Mouse (Mus musculus) stomach, postnatal 0 days (tissue): ENCODE data around the gene Sptb. TPM values are rescaled to one million over a fixed set of nuclear protein-coding genes. Genes with fewer than 3 reads are reported as not detected.

Experiments used
- ATAC-seq: fragments of 200-750 bp; cut with Nextera tagmentation; 2 replicates; pipeline ENCODE4 v1.8.0; 2017; ENCODE audit not compliant: low FRiP score, low TSS enrichment
- DNase-seq: peaks from one replicate; pipeline ENCODE4 v3.0.0-alpha.2; 2016; ENCODE audit warnings: low spot score
- H3K27ac ChIP-seq: fragments of 300-500 bp; sonication (generic); replicated peaks from 2 replicates; pipeline ENCODE4 v1.5.1; 2014; ENCODE audit warnings: mild to moderate bottlenecking, control low read depth
- H3K27me3 ChIP-seq: fragments of 300-500 bp; sonication (generic); 2 replicates; pipeline ENCODE4 v1.6.1; 2014; ENCODE audit warnings: low read length; ENCODE audit not compliant: control insufficient read depth, insufficient read depth
- H3K36me3 ChIP-seq: fragments of 300-500 bp; sonication (generic); 2 replicates; pipeline ENCODE4 v1.6.1; 2014; ENCODE audit warnings: low read length, mixed read lengths; ENCODE audit not compliant: control insufficient read depth, insufficient read depth
- H3K4me1 ChIP-seq: fragments of 300-500 bp; sonication (generic); replicated peaks from 2 replicates; pipeline ENCODE4 v1.6.1; 2014; ENCODE audit warnings: antibody characterized with exemption; ENCODE audit not compliant: control insufficient read depth, insufficient read depth
- H3K4me2 ChIP-seq: fragments of 300-500 bp; sonication (generic); replicated peaks from 2 replicates; pipeline ENCODE4 v1.6.1; 2014; ENCODE audit warnings: low read depth, mild to moderate bottlenecking, control low read depth, moderate library complexity
- H3K4me3 ChIP-seq: fragments of 300-500 bp; sonication (generic); 2 replicates; pipeline ENCODE4 v1.5.1; 2014; ENCODE audit warnings: low read depth, low read length, control low read depth
- H3K9ac ChIP-seq: fragments of 300-500 bp; sonication (generic); 2 replicates; pipeline ENCODE4 v1.6.1; 2014; ENCODE audit warnings: mild to moderate bottlenecking, low read length, control low read depth, mixed read lengths
- H3K9me3 ChIP-seq: fragments of 300-500 bp; sonication (generic); 2 replicates; pipeline ENCODE4 v1.6.1; 2016; ENCODE audit warnings: low read length; ENCODE audit not compliant: control insufficient read depth
- CTCF ChIP-seq: IDR thresholded peaks from 2 replicates; pipeline ENCODE4 v1.5.1; 2016; ENCODE audit warnings: antibody characterized with exemption, low read depth, mild to moderate bottlenecking, moderate library complexity
- EP300 ChIP-seq: optimal IDR thresholded peaks from 2 replicates; pipeline ENCODE3; 2016; ENCODE audit warnings: antibody characterized with exemption
- WGBS: fragments of 180-500 bp; shearing (Covaris S2); extraction: QIAGEN DNeasy Blood & Tissue Kit; methylation state at CpG from one replicate; pipeline ENCODE4 v1.1.7; 2014; 5-methylcytosine and 5-hydroxymethylcytosine counted together
- polyA plus RNA-seq: library from polyadenylated mRNA; unstranded; fragments of >200 nt; fragmentation: Nextera tagmentation; extraction: Ambion mirVana; gene quantifications from 2 replicates; pipeline ENCODE4 v1.2.1, GENCODE M21; 2015

Gene Sptb
- polyA plus RNA-seq, 1 experiment from 2014 or later, result 0.29 TPM

DNA sequence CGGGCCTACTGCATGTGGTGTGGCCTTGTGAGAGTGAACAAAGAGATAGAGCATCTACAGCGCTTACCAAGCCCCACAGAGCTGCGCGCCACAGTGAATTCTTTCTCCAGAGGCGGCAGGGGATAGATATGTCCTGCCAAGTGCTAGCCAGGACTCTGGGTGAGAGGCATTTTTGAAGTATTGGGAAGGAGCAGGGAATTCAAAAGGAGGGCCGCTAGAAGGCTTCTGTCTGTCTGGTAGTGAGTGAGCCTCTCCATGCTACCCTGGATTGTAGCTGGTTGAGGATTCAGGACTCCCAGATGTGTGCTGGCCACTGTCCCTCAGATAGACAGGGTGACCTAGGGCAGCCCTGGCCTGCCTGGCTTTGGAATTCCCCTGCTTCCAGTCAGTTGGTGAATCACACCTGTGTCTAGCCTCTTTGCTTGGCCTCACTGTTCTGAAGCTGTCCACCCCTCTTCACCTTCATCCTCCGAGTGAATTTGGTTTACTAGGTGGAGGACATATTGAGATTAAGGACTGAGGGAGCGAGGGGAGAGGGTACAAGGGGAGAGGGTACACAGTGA lies 173.7 kb downstream of the Sptb start:
- no peak for ATAC-seq
- Histone ChIP-seq H3K4me2 (no peak overlapping the region), H3K4me3 (no peak overlapping the region), H3K27ac (peak overlapping the region; percentile 49; the same call in 1 of the 2 replicates), H3K36me3 (no peaks in the 10 kb centered on the region), H3K9ac (no peak overlapping the region), H3K9me3 (no peaks in the 10 kb centered on the region), H3K4me1 (peaks cover 12% of the 10 kb centered on the region), H3K27me3 (no peaks in the 10 kb centered on the region)
- no peak for TF ChIP-seq EP300
- TF ChIP-seq CTCF, result no peak
- DNase-seq, result no peak
- 70% methylated on average over 8 of the region's 8 CpGs for WGBS

DNA sequence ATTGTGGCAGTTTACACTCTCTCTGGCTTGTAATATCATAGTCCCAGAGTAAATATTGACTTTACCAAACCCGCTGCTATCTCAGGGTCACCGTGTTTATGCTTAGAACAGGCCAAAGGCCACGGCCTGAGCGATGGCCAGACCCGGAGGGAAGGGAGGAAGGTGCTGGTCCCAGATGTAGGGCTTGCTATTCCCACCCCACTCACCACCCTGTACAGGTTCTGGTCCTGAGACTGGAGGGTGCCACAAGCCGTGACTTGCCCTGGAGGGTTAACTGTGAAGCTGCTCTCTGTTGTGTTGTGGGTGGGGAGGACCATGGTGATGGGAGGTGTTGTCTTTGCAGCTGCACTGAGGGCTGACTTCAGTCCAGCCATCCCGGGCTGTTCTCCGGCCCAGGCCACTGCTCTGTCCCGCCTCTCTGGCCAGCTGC lies 174.9 kb downstream of the Sptb start:
- TF ChIP-seq EP300 (no peak), CTCF (no peak)
- peak overlapping the region; percentile 90 for H3K4me3 ChIP-seq
- H3K27me3 ChIP-seq, result no peaks in the 10 kb centered on the region
- H3K4me1 ChIP-seq, result peaks cover 8% of the 10 kb centered on the region
- no peak for DNase-seq
- peak overlapping the region; percentile 95 for H3K4me2 ChIP-seq
- ATAC-seq, result no peak
- H3K27ac ChIP-seq, result peak overlapping the region; percentile 58; the same call in 1 of the 2 replicates
- H3K36me3 ChIP-seq, result no peaks in the 10 kb centered on the region
- H3K9ac ChIP-seq, result peak overlapping the region; percentile 84
- no peaks in the 10 kb centered on the region for H3K9me3 ChIP-seq
- 29% methylated on average over 9 of the region's 9 CpGs for WGBS

DNA sequence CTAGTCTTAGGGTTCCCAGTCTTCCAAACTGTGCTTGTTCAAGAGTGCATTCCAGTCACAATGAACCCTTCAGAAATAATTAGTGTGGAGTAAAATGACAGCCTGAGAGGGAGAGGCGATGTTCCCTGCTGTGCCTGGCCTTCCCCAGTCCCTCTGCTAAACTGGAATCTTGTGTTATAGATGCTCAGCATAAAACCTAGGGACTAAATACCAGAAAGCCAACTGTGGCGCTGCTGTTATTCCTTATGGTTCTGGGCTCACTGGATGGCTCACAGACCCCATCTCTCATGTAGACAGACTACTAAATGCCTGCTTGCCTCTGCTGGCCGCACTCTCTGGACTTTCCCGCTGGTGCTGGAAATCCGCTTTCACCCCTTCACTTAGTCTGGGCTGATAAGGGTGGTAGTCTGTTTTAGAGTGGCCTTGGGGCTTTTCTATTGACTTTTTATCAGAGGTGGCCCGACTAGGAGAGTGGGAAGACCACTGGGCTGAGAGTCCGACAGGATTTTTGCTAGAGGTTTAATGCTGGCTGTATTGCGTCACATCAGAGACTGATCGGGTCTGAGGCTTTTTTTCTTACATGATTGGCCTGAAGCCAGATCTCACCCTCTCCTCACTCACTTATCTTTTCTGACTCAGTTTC lies 175.6 kb downstream of the Sptb start:
- no peak for ATAC-seq
- no peak for DNase-seq
- WGBS, result 13% methylated on average over 9 of the region's 9 CpGs

DNA sequence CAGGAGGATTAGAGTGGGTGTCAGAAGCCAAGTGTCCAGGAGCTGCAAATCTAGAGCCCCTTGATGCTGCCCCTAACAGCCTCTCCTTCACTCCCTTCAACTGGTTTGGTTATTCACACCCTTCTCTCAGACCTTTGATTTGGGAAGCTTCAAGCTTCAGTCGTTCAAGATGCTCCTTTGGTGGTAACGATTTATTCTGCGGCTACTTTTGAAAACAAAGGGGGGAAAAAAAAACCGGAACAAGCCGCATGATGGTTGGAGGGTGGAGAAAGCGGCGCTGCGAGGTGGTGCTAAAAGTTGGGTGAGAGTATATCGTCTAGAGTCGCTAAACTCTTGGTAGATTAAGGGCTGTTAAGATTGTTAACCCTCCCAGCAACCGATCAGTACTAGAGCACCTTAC lies 176.1 kb downstream of the Sptb start:
- Histone ChIP-seq H3K4me3 (peak overlapping the region; percentile 90), H3K9me3 (no peaks in the 10 kb centered on the region), H3K27me3 (no peaks in the 10 kb centered on the region), H3K27ac (peak overlapping the region; percentile 94), H3K4me1 (peaks cover 8% of the 10 kb centered on the region), H3K9ac (peak overlapping the region; percentile 84), H3K36me3 (no peaks in the 10 kb centered on the region), H3K4me2 (peak overlapping the region; percentile 95)
- TF ChIP-seq CTCF, result no peak
- TF ChIP-seq EP300, result no peak
- WGBS, result 1% methylated on average over 11 of the region's 11 CpGs
- no peak for DNase-seq
- no peak for ATAC-seq

More for the DNA sequence above, 175.6 kb downstream of the Sptb start:
- Histone ChIP-seq H3K4me3 (peak overlapping the region; percentile 90), H3K4me2 (peak overlapping the region; percentile 95), H3K27ac (peak overlapping the region; percentile 94), H3K4me1 (peaks cover 8% of the 10 kb centered on the region), H3K9me3 (no peaks in the 10 kb centered on the region), H3K36me3 (no peaks in the 10 kb centered on the region), H3K9ac (peak overlapping the region; percentile 84), H3K27me3 (no peaks in the 10 kb centered on the region)
- TF ChIP-seq EP300 (no peak), CTCF (no peak)

DNA sequence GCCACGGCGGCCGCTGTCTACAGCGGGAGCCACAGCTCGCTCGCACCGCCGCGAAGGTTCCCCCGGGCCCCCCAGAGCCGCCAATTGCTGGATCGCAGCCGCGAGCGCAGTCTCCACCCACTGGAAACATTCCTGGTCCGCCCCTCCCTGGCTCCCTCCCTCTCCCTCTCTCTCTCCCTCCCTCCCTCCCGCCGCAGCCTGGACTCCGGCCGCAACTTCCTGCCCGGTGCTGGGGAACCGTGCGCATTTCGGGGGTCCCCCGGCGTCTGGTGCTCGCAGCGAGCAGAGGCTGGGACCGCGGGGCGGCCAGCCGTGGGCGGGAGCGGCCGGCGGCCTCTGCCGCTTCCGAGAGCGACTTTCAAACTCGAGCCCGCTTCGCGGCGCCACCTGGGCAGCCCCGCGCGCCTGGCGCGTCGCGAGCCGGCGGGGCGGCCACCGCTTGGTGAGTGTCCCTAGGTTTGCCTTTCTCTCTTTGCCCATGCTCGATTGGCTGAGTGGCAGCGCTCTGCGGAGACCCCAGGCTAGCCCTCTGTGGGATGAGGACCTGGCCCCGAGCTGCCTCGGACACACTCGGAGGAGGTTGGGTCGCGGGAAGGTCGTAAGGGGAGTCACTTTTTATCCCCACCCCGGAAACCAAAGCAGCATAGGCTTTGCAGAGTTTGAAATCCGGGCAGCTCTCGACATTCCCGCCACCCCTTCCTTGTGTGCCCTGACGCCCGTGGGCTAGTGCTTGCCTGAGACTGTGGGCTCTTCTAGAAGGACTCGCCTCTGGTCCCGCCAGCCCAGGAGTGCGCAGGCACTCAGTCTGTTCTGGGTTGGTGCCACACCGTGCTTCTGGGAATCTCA lies 176.7 kb downstream of the Sptb start:
- Histone ChIP-seq H3K36me3 (no peaks in the 10 kb centered on the region), H3K27me3 (no peaks in the 10 kb centered on the region), H3K4me3 (peak overlapping the region; percentile 90), H3K4me1 (peaks cover 8% of the 10 kb centered on the region), H3K4me2 (peak overlapping the region; percentile 95), H3K27ac (peak overlapping the region; percentile 94), H3K9me3 (no peaks in the 10 kb centered on the region), H3K9ac (peak overlapping the region; percentile 84)
- under 1% methylated on average over 61 of the region's 74 CpGs for WGBS
- TF ChIP-seq CTCF, result 0 out of 2 replicates have a peak, but pooled peaks have one; percentile 0
- TF ChIP-seq EP300, result no peak
- peak; percentile 91 for ATAC-seq
- peak; percentile 97 for DNase-seq
